Mouse (Mus musculus) limb, embryonic 11.5 days (tissue): ENCODE measurements around the gene Tgif1. TPM values are rescaled to one million over a fixed set of nuclear protein-coding genes. Genes with fewer than 3 reads are reported as not detected.
"Not testable (repeated sequence)": the region's sequence is repeated elsewhere in the genome, so short reads cannot be mapped to it uniquely, and the experiment has no call there.

Source experiments
- ATAC-seq: fragments of 200-750 bp; cut with Nextera tagmentation; 2 replicates; pipeline ENCODE4 v1.8.0; 2017; ENCODE audit warnings: low read depth; ENCODE audit not compliant: insufficient number of reproducible peaks, low FRiP score, low TSS enrichment
- DNase-seq: peaks from one replicate; pipeline ENCODE4 v3.0.0-alpha.2; 2015; ENCODE audit warnings: low spot score
- H3K27ac ChIP-seq: fragments of 300-500 bp; sonication (generic); replicated peaks from 2 replicates; pipeline ENCODE4 v1.5.1; 2014; ENCODE audit warnings: low read depth, mild to moderate bottlenecking, low read length
- H3K27me3 ChIP-seq: fragments of 300-500 bp; sonication (generic); 2 replicates; pipeline ENCODE4 v1.6.1; 2014; ENCODE audit warnings: mild to moderate bottlenecking, low read length, mixed read lengths; ENCODE audit not compliant: control insufficient read depth, insufficient read depth
- H3K36me3 ChIP-seq: fragments of 300-500 bp; sonication (generic); 2 replicates; pipeline ENCODE4 v1.6.1; 2014; ENCODE audit warnings: mild to moderate bottlenecking, low read length, moderate library complexity, mixed read lengths; ENCODE audit not compliant: control insufficient read depth, insufficient read depth
- H3K4me1 ChIP-seq: fragments of 300-500 bp; sonication (generic); 2 replicates; pipeline ENCODE4 v1.6.1; 2014; ENCODE audit warnings: low read length, mixed read lengths; ENCODE audit not compliant: control insufficient read depth, insufficient read depth
- H3K4me2 ChIP-seq: fragments of 300-500 bp; sonication (generic); 2 replicates; pipeline ENCODE4 v1.6.1; 2014; ENCODE audit warnings: low read depth, mild to moderate bottlenecking, moderate library complexity; ENCODE audit not compliant: severe bottlenecking
- H3K4me3 ChIP-seq: fragments of 300-500 bp; sonication (generic); 2 replicates; pipeline ENCODE4 v1.5.1; 2014; ENCODE audit warnings: low read depth, low read length
- H3K9ac ChIP-seq: fragments of 300-500 bp; sonication (generic); 2 replicates; pipeline ENCODE4 v1.6.1; 2014; ENCODE audit warnings: mild to moderate bottlenecking, low read length
- H3K9me3 ChIP-seq: fragments of 300-500 bp; sonication (generic); 2 replicates; pipeline ENCODE4 v1.6.1; 2016; ENCODE audit warnings: low read length; ENCODE audit not compliant: control insufficient read depth
- WGBS: fragments of 180-500 bp; shearing (Covaris S2); extraction: QIAGEN DNeasy Blood & Tissue Kit; methylation state at CpG from one replicate; pipeline ENCODE4 v1.1.7; 2014; 5-methylcytosine and 5-hydroxymethylcytosine counted together
- polyA plus RNA-seq: library from polyadenylated mRNA; unstranded; fragments of >200 nt; fragmentation: Nextera tagmentation; extraction: Ambion mirVana; gene quantifications from 2 replicates; pipeline ENCODE4 v1.2.1, GENCODE M21; 2014

The Tgif1 gene
- polyA plus RNA-seq, 1 experiment from 2014 or later, result 106 TPM

- no peak overlapping the region for H3K4me3 ChIP-seq
- no peak overlapping the region for H3K27ac ChIP-seq
- no peak overlapping the region for H3K9ac ChIP-seq
- WGBS, result 86% methylated on average over 10 of the region's 10 CpGs
- ATAC-seq (no peak), DNase-seq (no peak)
- no peaks in the 10 kb centered on the region for H3K9me3 ChIP-seq
- no peak overlapping the region for H3K4me2 ChIP-seq
- H3K27me3 ChIP-seq, result no peaks in the 10 kb centered on the region
- 0 out of 2 replicates have a peak, but pooled peaks cover 8% of the 10 kb centered on the region for H3K4me1 ChIP-seq
- H3K36me3 ChIP-seq, result peaks cover 12% of the 10 kb centered on the region
Measured at GRCm38 (mm10) chr17:70844971-70845370, 8.4 kb downstream of the Tgif1 start.

- H3K9ac ChIP-seq, result no peak overlapping the region
- H3K4me3 ChIP-seq, result no peak overlapping the region
- peaks cover 12% of the 10 kb centered on the region for H3K36me3 ChIP-seq
- no peak overlapping the region for H3K4me2 ChIP-seq
- ATAC-seq (no peak), DNase-seq (no peak)
- no peak overlapping the region for H3K27ac ChIP-seq
- H3K4me1 ChIP-seq, result 0 out of 2 replicates have a peak, but pooled peaks cover 8% of the 10 kb centered on the region
- 37% methylated on average over 4 of the region's 4 CpGs for WGBS
- no peaks in the 10 kb centered on the region for H3K27me3 ChIP-seq
- no peaks in the 10 kb centered on the region for H3K9me3 ChIP-seq
Measured at GRCm38 (mm10) chr17:70843252-70843651, 10.1 kb downstream of the Tgif1 start.

GRCm38 (mm10) chr17:70838533-70838932, 14.8 kb downstream of the Tgif1 start:
- no peak for ATAC-seq
- Histone ChIP-seq H3K27ac (no peak overlapping the region), H3K4me3 (no peak overlapping the region), H3K9ac (no peak overlapping the region), H3K27me3 (no peaks in the 10 kb centered on the region), H3K4me1 (peaks cover 11% of the 10 kb centered on the region), H3K36me3 (peaks cover 9% of the 10 kb centered on the region), H3K9me3 (no peaks in the 10 kb centered on the region), H3K4me2 (no peak overlapping the region)
- peak; percentile 34 for DNase-seq
- WGBS, result 20% methylated on average over 5 of the region's 5 CpGs

- H3K27me3 ChIP-seq, result no peaks in the 10 kb centered on the region
- no peak overlapping the region for H3K4me3 ChIP-seq
- H3K9me3 ChIP-seq, result no peaks in the 10 kb centered on the region
- peaks cover 7% of the 10 kb centered on the region for H3K36me3 ChIP-seq
- ATAC-seq (no peak), DNase-seq (no peak)
- no peak overlapping the region for H3K9ac ChIP-seq
- no peak overlapping the region for H3K27ac ChIP-seq
- H3K4me1 ChIP-seq, result peaks cover 10% of the 10 kb centered on the region
- WGBS, result 81% methylated on average over 7 of the region's 7 CpGs
- no peak overlapping the region for H3K4me2 ChIP-seq
Measured at GRCm38 (mm10) chr17:70838031-70838430, 15.3 kb downstream of the Tgif1 start.

GRCm38 (mm10) chr17:70837474-70837873, 15.9 kb downstream of the Tgif1 start:
- H3K9ac ChIP-seq, H3K27me3 ChIP-seq, ATAC-seq, H3K4me3 ChIP-seq, H3K4me1 ChIP-seq, H3K27ac ChIP-seq, H3K9me3 ChIP-seq, H3K36me3 ChIP-seq, DNase-seq, H3K4me2 ChIP-seq: not testable (repeated sequence)
- 80% methylated on average over 3 of the region's 6 CpGs for WGBS

- no peak overlapping the region for H3K4me2 ChIP-seq
- no peak overlapping the region for H3K27ac ChIP-seq
- peaks cover 4% of the 10 kb centered on the region; the same call in 1 of the 2 replicates for H3K36me3 ChIP-seq
- WGBS, result 72% methylated on average over 7 of the region's 7 CpGs
- H3K9me3 ChIP-seq, result no peaks in the 10 kb centered on the region
- DNase-seq, result no peak
- no peak overlapping the region for H3K9ac ChIP-seq
- no peak overlapping the region for H3K4me3 ChIP-seq
- H3K27me3 ChIP-seq, result no peaks in the 10 kb centered on the region
- ATAC-seq, result no peak
- peaks cover 10% of the 10 kb centered on the region for H3K4me1 ChIP-seq
Measured at GRCm38 (mm10) chr17:70836820-70837219, 16.5 kb downstream of the Tgif1 start.

- no peak for DNase-seq
- Histone ChIP-seq H3K4me1 (peaks cover 10% of the 10 kb centered on the region), H3K27me3 (no peaks in the 10 kb centered on the region), H3K36me3 (no peaks in the 10 kb centered on the region), H3K9ac (no peak overlapping the region), H3K4me3 (peak overlapping the region; percentile 30; the same call in 1 of the 2 replicates), H3K27ac (no peak overlapping the region), H3K9me3 (no peaks in the 10 kb centered on the region), H3K4me2 (peak overlapping the region; percentile 67)
- WGBS, result 2% methylated on average over 10 of the region's 10 CpGs
- ATAC-seq, result no peak
Measured at GRCm38 (mm10) chr17:70835071-70835790, 18.1 kb downstream of the Tgif1 start.

- H3K27ac ChIP-seq, result no peak overlapping the region
- peak; percentile 56 for DNase-seq
- H3K4me3 ChIP-seq, result peak overlapping the region; percentile 30
- no peaks in the 10 kb centered on the region for H3K36me3 ChIP-seq
- no peaks in the 10 kb centered on the region for H3K27me3 ChIP-seq
- H3K4me2 ChIP-seq, result peak overlapping the region; percentile 67
- peak overlapping the region; percentile 30; the same call in 1 of the 2 replicates for H3K9ac ChIP-seq
- peaks cover 10% of the 10 kb centered on the region for H3K4me1 ChIP-seq
- under 1% methylated on average over 29 of the region's 29 CpGs for WGBS
- ATAC-seq, result no peak
- H3K9me3 ChIP-seq, result no peaks in the 10 kb centered on the region
Measured at GRCm38 (mm10) chr17:70834430-70834965, 18.8 kb downstream of the Tgif1 start.
